Mouse (Mus musculus): Measurements from ENCODE around the gene Nek1.

The Nek1 gene

DNA sequence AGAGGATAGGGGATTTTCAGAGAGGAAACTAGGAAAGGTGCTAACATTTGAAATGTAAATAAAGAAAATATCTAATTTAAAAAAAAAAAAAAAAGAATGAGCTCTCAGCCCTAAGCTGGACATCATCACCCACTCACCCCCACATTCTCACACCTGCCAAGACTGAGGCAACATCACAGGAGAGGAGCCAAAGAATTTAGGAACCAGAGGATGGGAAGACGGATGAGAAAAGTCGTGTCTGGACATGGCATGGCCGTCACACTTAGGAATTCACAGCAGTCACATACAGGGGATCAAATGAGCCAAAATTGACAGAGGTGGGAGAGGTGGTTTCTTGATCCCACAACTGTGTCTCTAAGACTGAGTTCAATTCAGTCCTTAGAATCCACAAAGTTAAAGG lies 165.5 kb downstream of the Nek1 start:
- no peak for DNase-seq (ENCODE audit: low read depth, low spot score)

DNA sequence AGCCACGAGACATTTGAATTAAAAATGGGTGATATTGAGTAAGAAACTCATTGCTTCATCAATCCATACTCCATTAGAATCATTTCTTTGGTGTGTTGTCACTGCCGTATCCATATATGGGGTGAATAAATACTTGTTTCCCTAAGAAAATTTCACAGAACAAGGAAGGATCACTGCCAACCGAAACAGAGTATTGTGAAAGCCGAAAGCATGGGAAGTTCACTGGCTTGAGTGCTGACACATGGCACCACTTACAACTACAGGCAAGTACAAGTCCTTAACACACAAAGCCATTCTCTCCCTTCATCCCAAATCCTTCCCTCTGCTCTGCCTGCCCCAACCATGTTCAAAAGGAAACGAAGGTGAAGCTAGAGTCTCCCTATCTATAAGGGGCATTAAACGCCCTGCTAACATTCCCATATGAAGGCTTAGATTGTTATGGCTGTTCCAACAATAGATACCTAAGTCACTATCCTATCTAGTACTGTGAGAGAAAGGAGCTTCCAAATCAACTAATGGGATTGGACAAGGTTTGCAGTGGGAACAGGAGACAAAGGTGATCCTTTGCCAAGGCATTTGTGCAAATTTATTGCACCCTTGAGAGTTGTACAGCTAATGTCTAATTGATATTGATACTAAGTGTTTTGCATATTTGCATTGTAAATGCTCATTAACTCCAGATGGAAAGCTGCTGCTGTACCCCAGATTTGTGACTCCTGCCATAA lies 168.6 kb downstream of the Nek1 start:
- no peak for DNase-seq (ENCODE audit: low read depth, low spot score)

DNA sequence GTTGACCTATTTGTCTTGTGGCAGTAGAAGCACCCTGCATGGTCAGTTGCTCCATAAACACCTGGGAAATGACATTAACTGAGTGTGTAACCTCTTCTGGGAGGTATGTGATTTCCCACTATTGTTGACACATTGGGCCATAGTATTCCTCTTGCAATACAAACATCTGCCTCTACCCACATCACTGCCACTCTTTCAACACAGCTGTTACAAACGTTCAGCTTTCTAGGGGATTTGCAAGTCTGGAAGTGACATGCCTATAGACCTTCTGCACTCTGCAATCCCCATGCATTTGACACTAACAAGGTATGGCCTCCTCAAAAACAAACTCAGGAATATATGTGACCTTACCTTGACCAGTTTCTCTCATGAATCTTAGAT lies 169.2 kb downstream of the Nek1 start:
- no peak for DNase-seq (ENCODE audit: low read depth, low spot score)

DNA sequence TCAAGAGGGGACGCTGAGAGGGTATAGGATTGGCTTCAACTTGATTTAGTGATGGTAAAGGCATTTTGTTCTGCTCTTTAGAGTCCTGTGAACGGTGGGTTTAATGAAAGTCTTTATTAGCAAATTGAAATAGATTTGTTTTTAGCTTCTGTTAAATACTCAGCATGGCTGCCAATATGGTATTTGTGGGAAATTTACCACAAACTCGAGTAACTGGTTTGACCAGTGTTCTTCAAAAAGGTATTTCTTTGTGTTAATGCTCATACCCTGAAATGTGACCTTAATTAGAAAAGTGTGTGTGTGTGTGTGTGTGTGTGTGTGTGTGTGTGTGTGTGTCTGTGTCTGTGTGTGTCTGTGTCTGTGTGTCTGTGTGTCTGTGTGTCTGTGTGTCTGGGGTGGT lies 178.6 kb downstream of the Nek1 start:
- no peak for DNase-seq (ENCODE audit: low read depth, low spot score)

DNA sequence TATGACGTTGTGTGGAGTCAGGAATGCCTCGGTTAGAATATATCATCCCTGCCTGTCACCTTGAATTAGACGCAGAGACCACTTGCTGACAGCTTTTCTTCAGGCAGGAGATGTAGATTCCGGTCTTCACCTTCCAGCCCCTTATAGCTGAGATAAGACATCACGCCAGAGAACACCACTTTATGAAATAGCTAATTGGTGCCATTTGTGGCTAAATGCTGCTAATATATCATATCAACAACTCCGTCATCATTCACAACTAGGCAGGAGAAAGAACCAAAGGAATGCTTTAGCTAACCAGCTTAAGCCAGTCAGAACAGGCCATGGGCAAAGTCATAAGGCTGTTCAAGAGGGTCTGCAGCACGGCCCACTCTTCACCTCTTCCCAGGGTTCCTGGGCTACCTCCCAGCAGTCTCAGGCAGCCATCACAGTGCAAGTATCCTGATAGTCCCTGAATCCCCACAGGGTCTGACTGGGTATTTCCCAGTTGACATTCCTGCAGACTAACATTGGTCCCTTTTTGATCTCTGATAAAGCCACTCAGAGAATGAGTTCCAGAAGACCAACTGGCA lies 181.0 kb downstream of the Nek1 start:
- DNase-seq (ENCODE audit: low read depth, low spot score): no peak

DNA sequence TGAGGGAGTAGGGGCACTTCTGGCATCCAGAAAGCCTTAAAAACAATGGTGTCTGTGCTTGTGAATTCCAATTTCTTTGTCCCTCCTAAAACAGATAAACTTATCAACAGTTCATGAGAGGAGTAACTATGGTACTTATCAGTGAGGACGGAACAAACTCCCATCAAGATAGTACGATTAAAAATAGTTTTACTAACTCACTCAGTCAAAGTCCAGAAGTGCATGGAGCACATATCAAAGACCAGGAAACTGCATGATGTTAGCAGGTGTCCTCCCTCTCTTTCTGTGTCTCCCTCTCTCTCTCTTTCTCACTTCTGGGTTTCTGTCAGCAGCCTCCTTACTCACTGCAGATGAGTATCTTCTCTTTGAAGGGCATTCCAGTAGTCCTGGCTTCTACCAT lies 182.9 kb downstream of the Nek1 start:
- DNase-seq (ENCODE audit: low read depth, low spot score): no peak

DNA sequence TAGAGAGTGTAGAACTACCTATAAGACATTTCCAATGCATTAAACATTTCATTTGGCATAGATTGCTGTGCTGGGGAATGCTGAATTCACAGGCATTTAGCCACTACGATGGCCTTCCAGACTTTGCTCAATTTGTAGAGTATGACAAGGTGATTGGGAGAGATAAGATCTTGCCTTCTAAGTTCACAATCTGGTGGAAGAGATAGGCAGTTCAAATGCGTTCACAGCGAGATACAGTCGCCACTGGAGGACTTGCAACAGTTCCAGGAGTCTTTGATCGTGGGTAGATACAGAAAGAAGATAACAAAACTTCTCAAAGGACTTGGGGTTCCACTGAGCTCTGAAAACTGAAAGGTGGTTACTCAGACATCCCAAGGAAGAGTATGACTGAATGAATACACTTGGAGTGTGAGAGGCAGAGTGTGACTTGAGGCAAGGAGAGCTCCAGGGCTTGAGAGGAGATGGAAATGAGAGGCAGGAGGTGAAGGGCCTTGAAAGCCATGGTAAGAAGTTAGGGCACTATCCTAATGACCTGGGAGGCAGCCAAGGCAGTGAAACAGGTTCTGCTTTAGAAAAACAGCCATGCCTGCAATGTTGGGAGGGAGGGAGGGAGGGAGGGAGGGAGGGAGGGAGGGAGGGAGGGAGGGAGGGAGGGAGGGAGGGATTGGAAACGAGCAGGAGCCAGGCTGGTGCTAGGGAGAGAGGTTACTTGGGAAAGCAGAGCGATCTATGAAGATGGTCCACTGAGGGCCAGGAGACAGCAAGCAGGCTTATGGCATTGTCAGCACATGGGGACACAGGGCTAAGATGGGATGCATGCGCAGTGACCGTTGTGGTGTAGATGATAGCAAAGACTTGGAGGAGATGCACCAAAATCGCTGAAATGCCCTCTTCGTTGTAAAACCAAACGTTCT lies 184.9 kb downstream of the Nek1 start:
- no peak for DNase-seq (ENCODE audit: low read depth, low spot score)

DNA sequence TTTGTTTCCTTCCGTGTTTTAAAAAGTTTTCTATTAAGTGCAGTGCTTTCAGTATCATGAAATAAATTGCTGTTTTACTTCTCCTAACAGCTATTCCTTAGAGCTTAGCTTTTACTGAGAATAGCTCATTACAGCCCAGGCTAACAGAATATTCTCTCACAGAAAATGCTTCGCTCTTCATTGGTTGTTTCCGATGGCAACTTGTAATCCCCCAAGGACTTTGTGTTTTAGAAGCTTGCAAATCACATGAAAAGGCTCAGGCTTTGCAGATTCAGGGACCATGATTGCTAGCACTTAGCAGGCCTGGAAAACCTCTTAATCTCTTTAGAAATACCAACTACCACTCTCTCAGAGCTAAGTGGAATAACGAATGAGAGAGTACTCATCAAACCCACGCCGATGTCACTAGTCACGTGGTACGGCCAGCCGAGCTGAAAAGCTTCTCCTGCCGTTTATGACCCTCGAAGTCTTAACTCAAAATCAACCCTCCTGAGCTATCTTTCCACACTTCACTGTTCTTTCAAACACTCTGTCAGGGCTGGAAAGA lies 185.7 kb downstream of the Nek1 start:
- DNase-seq (ENCODE audit: low read depth, low spot score): no peak
